Comparison of ENCODE assay signal across 19 mouse cellular contexts in the genomic region with DNA sequence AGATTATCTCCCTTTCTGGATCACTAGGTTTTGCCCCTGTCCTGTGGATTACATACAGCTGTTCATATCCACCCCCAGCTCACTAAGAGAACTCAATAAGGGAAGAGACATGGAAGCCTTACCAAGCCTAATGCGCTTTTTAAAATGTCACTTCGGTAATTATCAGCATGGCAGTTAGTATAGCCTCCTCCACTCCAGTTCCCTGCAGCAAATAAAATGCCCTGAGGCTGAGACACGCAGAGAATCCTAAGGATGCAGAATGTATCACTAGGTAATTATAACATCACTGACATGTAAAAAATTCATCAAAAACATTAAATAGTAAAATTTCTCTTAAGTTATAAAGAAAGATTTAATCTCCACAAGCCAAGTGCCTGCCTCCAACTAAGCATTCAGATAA.
"Had no signal": no experiment of that assay in that cellular context is flagged by ENCODE, and none has a peak within 500 bp of the region (broad histone marks: within the 10 kb centered on the region; RNA-seq: fewer than 3 reads in every experiment).

No protein-coding gene starts in this region.

- ATAC-seq: inflammation-experienced regulatory T-cells, adult 6 months; intestine, embryonic 16.5 days; liver, postnatal 0 days had no signal

- H3K9ac ChIP-seq: limb, embryonic 12.5 days; limb, embryonic 15.5 days; liver, embryonic 14.5 days; liver, postnatal 0 days; lung, embryonic 15.5 days; neural tube, embryonic 13.5 days had no signal

- H3K9me3 ChIP-seq: limb, embryonic 12.5 days; limb, embryonic 15.5 days; lung, embryonic 15.5 days; neural tube, embryonic 13.5 days had no signal

- H3K4me3 ChIP-seq: limb, embryonic 12.5 days; limb, embryonic 15.5 days; lung, embryonic 15.5 days; myocyte; neural tube, embryonic 13.5 days had no signal

- H3K27ac ChIP-seq: kidney, postnatal 0 days; limb, embryonic 12.5 days; limb, embryonic 15.5 days; liver, embryonic 14.5 days; lung, embryonic 15.5 days; neural tube, embryonic 13.5 days had no signal

- H3K36me3 ChIP-seq: limb, embryonic 12.5 days; limb, embryonic 15.5 days; lung, embryonic 15.5 days; neural tube, embryonic 13.5 days had no signal

- H3K4me2 ChIP-seq: limb, embryonic 12.5 days; limb, embryonic 15.5 days; liver, embryonic 11.5 days; lung, embryonic 15.5 days; neural tube, embryonic 13.5 days had no signal

- DNase-seq: kidney, adult 18-20 months; kidney, adult 9 months; kidney, postnatal 25 days; left cerebral cortex, postnatal 4 days; liver, postnatal 0 days; lung, postnatal 10 days; lung, postnatal 4 days; thymus, adult 18-20 months; thymus, postnatal 36 days had no signal

- H3K27me3 ChIP-seq: limb, embryonic 12.5 days; limb, embryonic 15.5 days; lung, embryonic 15.5 days; neural tube, embryonic 13.5 days had no signal
